Mouse (Mus musculus): ENCODE results near the gene Bcar3. TPM values are rescaled to one million over a fixed set of nuclear protein-coding genes. Genes with fewer than 3 reads are reported as not detected.

Bcar3 gene
- polyA plus RNA-seq, 1 experiment, result 93.8 TPM

DNA sequence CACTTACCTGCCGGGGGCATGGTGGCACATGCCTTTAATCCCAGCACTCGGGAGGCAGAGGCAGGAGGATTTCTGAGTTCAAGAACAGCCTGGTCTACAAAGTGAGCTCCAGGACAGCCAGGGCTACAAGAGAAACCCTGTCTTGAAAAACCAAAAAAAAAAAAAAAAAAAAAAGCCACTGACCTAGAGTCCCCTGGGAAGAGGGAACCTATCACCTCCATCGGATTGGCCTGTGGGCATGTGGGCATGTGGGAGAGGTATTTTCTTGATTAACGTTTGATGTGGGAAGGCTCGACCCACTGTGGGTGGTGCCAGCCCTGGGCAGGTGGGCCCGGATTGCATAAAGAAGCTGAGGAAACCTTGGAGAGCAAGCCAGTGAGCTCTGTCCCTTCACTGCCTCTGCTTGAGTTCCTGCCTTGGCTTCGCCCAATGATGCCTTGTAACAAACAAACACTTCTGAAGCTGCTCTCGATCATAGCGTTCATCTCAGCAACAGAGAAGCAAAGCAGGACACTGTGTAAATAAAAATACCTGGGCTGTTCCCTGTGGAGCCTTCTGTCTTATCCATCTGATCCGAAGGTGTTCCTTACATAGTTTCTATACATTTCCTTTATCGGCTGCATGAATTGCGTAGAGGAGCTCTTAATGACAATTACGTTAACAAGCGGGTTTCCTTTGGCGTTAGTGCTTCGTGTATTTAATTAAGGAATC, 124.8 kb downstream of the Bcar3 start:
- H3K27me3 ChIP-seq (ENCODE audit: control insufficient read depth, insufficient read depth, low read length), result no peaks in the 10 kb centered on the region
- peaks cover 16% of the 10 kb centered on the region; the same call in 1 of the 2 replicates for H3K4me1 ChIP-seq (ENCODE audit: control insufficient read depth, insufficient read depth, insufficient read length, low read length)
- TF ChIP-seq CTCF (IDR thresholded peaks at IDR 0.05; ENCODE audit: extremely low read depth, insufficient read length, insufficient replicate concordance, low read depth, low read length) (no peak), POLR2A (IDR thresholded peaks at IDR 0.05; ENCODE audit: low read depth, low read length) (no peak)
- no peaks in the 10 kb centered on the region for H3K36me3 ChIP-seq (ENCODE audit: control insufficient read depth, insufficient read depth, low read length)
- WGBS, result 27% methylated on average over 16 of the region's 16 CpGs
- H3K4me3 ChIP-seq (ENCODE audit: low read depth, low read length), result peak overlapping the region; percentile 21
- peak overlapping the region; percentile 63 for H3K27ac ChIP-seq (ENCODE audit: insufficient read depth, low read depth, low read length)

DNA sequence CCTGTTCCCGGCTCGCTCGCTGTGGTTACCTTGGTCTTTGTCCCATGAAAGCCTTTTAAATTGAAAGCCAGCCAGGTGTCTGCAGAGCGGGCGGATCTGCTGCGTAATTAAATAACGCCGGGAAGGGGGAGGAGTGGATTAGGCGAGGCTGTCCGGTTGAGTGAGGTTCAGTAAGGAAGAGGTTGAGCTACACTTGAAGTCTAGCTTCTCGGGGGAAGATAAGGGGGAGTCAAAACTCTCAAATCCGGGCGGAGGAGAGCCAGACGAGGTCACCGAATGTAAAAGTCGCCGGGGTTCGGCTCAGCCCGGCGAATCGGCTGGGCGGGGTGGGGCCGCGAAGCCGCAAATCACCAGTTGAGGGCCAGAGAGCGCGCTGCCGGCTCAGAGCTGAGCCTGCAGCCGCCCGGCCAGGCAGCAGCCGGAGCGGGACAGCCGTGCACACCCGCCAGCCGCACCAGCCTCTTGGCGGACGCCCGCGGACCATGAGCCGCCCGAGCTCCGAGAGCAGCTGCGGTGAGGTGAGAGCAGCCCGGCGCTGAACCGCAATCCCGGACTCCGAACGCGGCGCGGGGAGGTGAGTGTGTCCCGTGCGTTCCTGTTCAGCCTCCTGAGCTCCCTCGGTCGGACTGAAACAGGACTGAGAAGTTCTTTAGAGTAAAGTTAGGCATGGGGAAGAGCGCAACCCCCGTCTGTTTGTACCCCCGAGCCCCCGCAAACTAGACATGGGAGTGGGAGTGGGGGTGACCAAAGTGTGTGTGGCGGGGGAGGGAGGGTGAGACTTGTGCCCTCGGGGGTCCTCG, 125.9 kb downstream of the Bcar3 start:
- Histone ChIP-seq H3K4me3 (ENCODE audit: low read depth, low read length) (peak overlapping the region; percentile 84), H3K4me1 (ENCODE audit: control insufficient read depth, insufficient read depth, insufficient read length, low read length) (peaks cover 21% of the 10 kb centered on the region; the same call in 1 of the 2 replicates), H3K27ac (ENCODE audit: insufficient read depth, low read depth, low read length) (peak overlapping the region; percentile 93), H3K27me3 (ENCODE audit: control insufficient read depth, insufficient read depth, low read length) (no peaks in the 10 kb centered on the region), H3K36me3 (ENCODE audit: control insufficient read depth, insufficient read depth, low read length) (no peaks in the 10 kb centered on the region)
- TF ChIP-seq POLR2A (IDR thresholded peaks at IDR 0.05; ENCODE audit: low read depth, low read length) (peak; percentile 74), CTCF (IDR thresholded peaks at IDR 0.05; ENCODE audit: extremely low read depth, insufficient read length, insufficient replicate concordance, low read depth, low read length) (no peak)
- 1% methylated on average over 63 of the region's 63 CpGs for WGBS

DNA sequence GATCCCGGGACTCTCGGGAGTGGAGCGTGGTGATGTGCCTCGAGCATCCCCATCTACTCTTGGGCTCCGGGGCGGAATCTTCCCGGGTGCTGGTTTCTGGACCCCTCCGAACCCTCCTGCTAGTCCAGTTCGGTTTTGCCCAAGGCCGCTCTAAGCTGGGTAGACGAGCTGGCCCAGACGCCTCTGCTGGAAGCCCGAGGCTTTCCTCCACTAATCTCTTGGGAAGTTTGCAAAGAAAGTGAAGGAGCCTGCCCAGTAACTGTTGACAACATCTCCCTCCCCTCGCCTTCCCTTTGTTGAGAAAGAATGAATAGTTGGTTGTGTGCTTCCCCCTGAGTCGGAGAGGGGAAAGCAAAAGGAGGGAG, 126.5 kb downstream of the Bcar3 start:
- H3K36me3 ChIP-seq (ENCODE audit: control insufficient read depth, insufficient read depth, low read length), result no peaks in the 10 kb centered on the region
- TF ChIP-seq POLR2A (IDR thresholded peaks at IDR 0.05; ENCODE audit: low read depth, low read length) (no peak), CTCF (IDR thresholded peaks at IDR 0.05; ENCODE audit: extremely low read depth, insufficient read length, insufficient replicate concordance, low read depth, low read length) (no peak)
- no peaks in the 10 kb centered on the region for H3K27me3 ChIP-seq (ENCODE audit: control insufficient read depth, insufficient read depth, low read length)
- H3K4me3 ChIP-seq (ENCODE audit: low read depth, low read length), result peak overlapping the region; percentile 84
- peak overlapping the region; percentile 93 for H3K27ac ChIP-seq (ENCODE audit: insufficient read depth, low read depth, low read length)
- peaks cover 24% of the 10 kb centered on the region; the same call in 1 of the 2 replicates for H3K4me1 ChIP-seq (ENCODE audit: control insufficient read depth, insufficient read depth, insufficient read length, low read length)
- WGBS, result under 1% methylated on average over 15 of the region's 15 CpGs

DNA sequence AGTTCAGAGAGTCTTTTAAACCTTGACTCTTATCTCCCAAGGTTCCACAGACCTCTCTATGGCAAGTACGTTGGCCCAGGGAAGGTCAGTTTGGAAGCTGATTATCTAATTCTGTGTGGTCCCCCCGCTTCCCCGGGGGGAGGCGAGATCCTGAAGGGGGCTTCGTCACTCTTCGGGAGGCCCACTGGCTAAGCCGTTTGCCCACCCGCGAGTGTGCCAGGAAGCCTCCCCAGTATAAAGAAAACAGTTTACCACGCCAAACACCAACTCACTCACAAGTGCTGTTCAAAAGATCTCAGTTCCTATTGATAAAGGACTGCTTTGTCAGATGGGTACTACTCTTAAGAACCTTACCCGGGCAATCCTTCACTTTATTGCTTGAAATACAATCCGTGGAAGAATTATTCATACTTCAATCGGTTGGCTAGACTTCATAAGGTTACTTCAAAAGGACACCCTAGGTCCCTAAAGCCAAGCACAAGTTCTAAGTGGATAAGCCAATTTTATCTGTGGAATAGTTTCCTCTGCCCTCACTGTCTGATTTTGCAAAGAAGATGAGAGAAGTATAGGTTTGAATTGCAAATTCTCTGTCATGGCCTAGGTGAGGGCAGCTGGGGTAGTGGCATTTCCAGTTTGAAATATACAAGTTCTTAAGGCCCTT, 127.2 kb downstream of the Bcar3 start:
- Histone ChIP-seq H3K4me1 (ENCODE audit: control insufficient read depth, insufficient read depth, insufficient read length, low read length) (peaks cover 26% of the 10 kb centered on the region; the same call in 1 of the 2 replicates), H3K27me3 (ENCODE audit: control insufficient read depth, insufficient read depth, low read length) (no peaks in the 10 kb centered on the region), H3K36me3 (ENCODE audit: control insufficient read depth, insufficient read depth, low read length) (no peaks in the 10 kb centered on the region), H3K4me3 (ENCODE audit: low read depth, low read length) (peak overlapping the region; percentile 84), H3K27ac (ENCODE audit: insufficient read depth, low read depth, low read length) (peak overlapping the region; percentile 93)
- WGBS, result 40% methylated on average over 13 of the region's 13 CpGs
- no peak for TF ChIP-seq POLR2A (IDR thresholded peaks at IDR 0.05; ENCODE audit: low read depth, low read length)
- no peak for TF ChIP-seq CTCF (IDR thresholded peaks at IDR 0.05; ENCODE audit: extremely low read depth, insufficient read length, insufficient replicate concordance, low read depth, low read length)

DNA sequence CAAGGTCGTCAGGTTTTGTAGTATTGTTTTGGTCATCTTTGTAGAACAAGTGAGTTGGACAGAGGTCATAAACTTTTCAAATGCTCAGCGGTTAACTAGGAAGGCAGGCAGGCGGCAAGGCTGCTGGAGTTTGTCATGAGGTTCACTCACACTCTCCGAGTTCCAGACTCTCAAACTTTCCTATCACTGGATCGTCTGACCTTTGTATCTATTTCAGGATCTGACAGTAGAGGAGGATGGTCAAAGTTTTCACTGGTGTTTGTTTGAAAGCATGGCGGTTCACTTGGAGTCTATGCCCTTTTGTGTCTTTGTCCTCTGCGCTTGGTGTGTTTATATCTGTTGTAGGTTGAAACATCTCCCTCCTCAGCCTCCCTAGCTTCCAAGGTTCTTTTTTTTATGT, 127.9 kb downstream of the Bcar3 start:
- peak overlapping the region; percentile 20; the same call in 1 of the 2 replicates for H3K4me3 ChIP-seq (ENCODE audit: low read depth, low read length)
- 52% methylated on average over 7 of the region's 7 CpGs for WGBS

DNA sequence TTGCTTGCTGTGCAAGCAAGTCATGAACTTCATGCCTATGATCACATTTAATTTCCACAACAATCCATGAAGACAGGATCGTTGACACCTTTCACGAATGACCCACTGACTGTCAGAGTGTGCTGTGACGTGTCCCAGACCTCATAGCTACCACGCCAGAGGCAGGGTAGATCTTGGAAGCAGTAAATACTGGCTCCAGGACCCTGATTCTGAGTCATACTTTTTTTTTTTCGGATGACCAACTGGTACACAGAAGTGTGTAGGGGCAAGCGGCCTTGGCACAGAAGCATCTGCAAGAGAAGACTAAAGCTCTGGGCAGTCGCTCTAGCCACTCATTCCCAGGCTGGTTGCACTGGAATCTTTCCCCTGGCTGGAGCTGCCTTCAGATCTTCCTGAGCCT, 128.3 kb downstream of the Bcar3 start:
- 88% methylated on average over 7 of the region's 7 CpGs for WGBS
- TF ChIP-seq CTCF (IDR thresholded peaks at IDR 0.05; ENCODE audit: extremely low read depth, insufficient read length, insufficient replicate concordance, low read depth, low read length) (no peak), POLR2A (IDR thresholded peaks at IDR 0.05; ENCODE audit: low read depth, low read length) (no peak)
- Histone ChIP-seq H3K4me3 (ENCODE audit: low read depth, low read length) (no peak overlapping the region), H3K4me1 (ENCODE audit: control insufficient read depth, insufficient read depth, insufficient read length, low read length) (peaks cover 26% of the 10 kb centered on the region), H3K27me3 (ENCODE audit: control insufficient read depth, insufficient read depth, low read length) (no peaks in the 10 kb centered on the region), H3K36me3 (ENCODE audit: control insufficient read depth, insufficient read depth, low read length) (peaks cover 6% of the 10 kb centered on the region), H3K27ac (ENCODE audit: insufficient read depth, low read depth, low read length) (peak overlapping the region; percentile 93)

More for the DNA sequence above, 127.9 kb downstream of the Bcar3 start:
- TF ChIP-seq POLR2A (IDR thresholded peaks at IDR 0.05; ENCODE audit: low read depth, low read length) (no peak), CTCF (IDR thresholded peaks at IDR 0.05; ENCODE audit: extremely low read depth, insufficient read length, insufficient replicate concordance, low read depth, low read length) (no peak)
- H3K27me3 ChIP-seq (ENCODE audit: control insufficient read depth, insufficient read depth, low read length), result no peaks in the 10 kb centered on the region
- peaks cover 4% of the 10 kb centered on the region for H3K36me3 ChIP-seq (ENCODE audit: control insufficient read depth, insufficient read depth, low read length)
- peak overlapping the region; percentile 93 for H3K27ac ChIP-seq (ENCODE audit: insufficient read depth, low read depth, low read length)
- H3K4me1 ChIP-seq (ENCODE audit: control insufficient read depth, insufficient read depth, insufficient read length, low read length), result peaks cover 26% of the 10 kb centered on the region

All from small intestine, adult 2 months (tissue).